Mouse (Mus musculus) embryonic stem cell, embryonic (primary cell): ENCODE data around the gene Ksr2.

Experiments
- CTCF ChIA-PET, 4 experiments: fragments of 300-600 bp in 2 of 4; fragments of 350-600 bp in 2 of 4; sonication (Branson Sonifier 250); formaldehyde crosslinking; loops; one replicate each; lab custom pipeline; 2022; ENCODE audit warnings: inconsistent platforms in 2 of 4; lab: Charles Lee
- POLR2A ChIA-PET, 4 experiments: fragments of 300-600 bp in 2 of 4; fragments of 350-600 bp in 2 of 4; sonication (Branson Sonifier 250); formaldehyde crosslinking; loops; one replicate each; lab custom pipeline; 2022; ENCODE audit warnings: antibody characterized with exemption in 4 of 4, inconsistent platforms in 1 of 4; lab: Charles Lee

The Ksr2 gene

GRCm38 (mm10) chr5:117516597-117516996, 102.8 kb downstream of the Ksr2 start:
- CTCF ChIA-PET, result interaction anchor here (0.6 to 5.5 kb wide), 94 partner anchors 8 to 1523 kb away, joined by 3 to 39 read pairs (median 4); partner anchors contain the start of gene Taok3 (in 2 of the 4)
- POLR2A ChIA-PET, result interaction anchor here in 3 of 4 experiments (0.6 to 1.6 kb wide), 8 partner anchors 17 to 970 kb away, joined by 3 to 4 read pairs (median 3); partner anchors contain the start of gene Pebp1 (in 1 of the 3)

DNA sequence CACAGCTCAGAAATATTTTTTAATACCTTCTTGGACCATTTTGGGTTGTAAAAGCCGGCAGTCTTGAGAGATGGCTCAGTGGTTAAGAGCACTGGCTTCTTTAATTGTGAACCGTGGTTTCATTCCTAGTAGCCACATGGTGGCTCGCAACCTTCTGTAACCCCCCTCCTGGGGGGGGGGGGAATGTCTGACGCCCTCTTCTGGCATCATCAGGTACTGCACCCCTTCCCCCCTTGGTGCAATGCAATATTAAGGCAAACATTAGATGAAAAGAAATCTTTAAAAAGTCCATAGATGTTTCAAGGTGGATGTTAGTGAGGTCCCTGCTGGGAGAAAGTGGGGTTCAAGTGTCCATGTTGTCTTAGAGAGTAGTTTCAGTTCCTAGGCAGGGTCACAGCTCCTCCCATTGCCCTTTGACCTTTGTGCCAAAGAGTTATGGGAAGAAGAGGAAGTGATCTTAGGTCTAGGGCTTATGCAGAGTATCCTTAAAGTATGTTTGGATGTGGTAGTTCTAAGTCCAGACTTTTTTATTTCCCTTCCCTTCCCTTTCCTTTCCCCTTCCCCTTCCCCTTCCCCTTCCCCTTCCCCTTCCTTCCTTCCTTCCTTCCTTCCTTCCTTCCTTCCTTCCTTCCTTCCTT, 106.2 kb downstream of the Ksr2 start:
- ChIA-PET CTCF (interaction anchor here (0.6 to 4.6 kb wide), 40 partner anchors 8 to 1183 kb away, joined by 3 to 33 read pairs (median 4); no protein-coding TSS in a partner anchor), POLR2A (interaction anchor here in 2 of 4 experiments (0.6 to 2.2 kb wide), 4 partner anchors 8 to 741 kb away, joined by 3 to 5 read pairs (median 4); no protein-coding TSS in a partner anchor)

GRCm38 (mm10) chr5:117521156-117521555, 107.4 kb downstream of the Ksr2 start:
- POLR2A ChIA-PET, result interaction anchor here in 1 of 4 experiments (0.5 to 0.7 kb wide), 2 partner anchors 31 to 760 kb away, joined by 3 read pairs; no protein-coding TSS in a partner anchor
- CTCF ChIA-PET, result interaction anchor here (0.5 to 2.2 kb wide), 8 partner anchors 11 to 428 kb away, joined by 3 to 11 read pairs (median 4); no protein-coding TSS in a partner anchor

GRCm38 (mm10) chr5:117521701-117522100, 107.9 kb downstream of the Ksr2 start:
- ChIA-PET CTCF (interaction anchor here (0.5 to 1.4 kb wide), 7 partner anchors 11 to 405 kb away, joined by 3 to 6 read pairs (median 3); no protein-coding TSS in a partner anchor), POLR2A (interaction anchor here in 1 of 4 experiments (0.5 to 1.0 kb wide), 2 partner anchors 10 to 759 kb away, joined by 3 to 4 read pairs; no protein-coding TSS in a partner anchor)

GRCm38 (mm10) chr5:117522471-117522870, 108.7 kb downstream of the Ksr2 start:
- ChIA-PET CTCF (interaction anchor here in 3 of 4 experiments (0.6 to 1.2 kb wide), 13 partner anchors 13 to 420 kb away, joined by 3 to 9 read pairs (median 3); no protein-coding TSS in a partner anchor), POLR2A (interaction anchor here in 2 of 4 experiments (0.6 to 1.0 kb wide), 4 partner anchors 9 to 307 kb away, joined by 3 to 7 read pairs (median 5); no protein-coding TSS in a partner anchor)

DNA sequence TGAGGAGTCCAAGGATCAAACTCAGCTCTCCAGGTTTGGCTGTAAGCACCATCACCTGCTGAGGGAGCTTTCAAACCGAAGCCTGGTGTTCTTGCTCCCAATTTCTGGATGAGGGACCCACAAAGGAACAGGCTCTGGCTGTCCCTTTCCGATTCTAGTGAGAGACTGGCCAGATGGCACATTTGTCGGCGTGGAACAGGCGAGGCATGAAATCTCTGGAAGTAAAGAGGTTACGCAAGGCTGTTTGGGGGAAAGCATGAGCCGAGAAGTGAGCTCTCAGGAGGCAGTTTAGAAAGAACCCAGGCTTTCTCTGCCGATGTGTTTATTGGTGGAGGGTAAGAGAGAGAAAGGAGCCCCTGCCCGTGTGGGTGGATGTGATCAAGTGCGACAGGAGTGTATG, 109.2 kb downstream of the Ksr2 start:
- CTCF ChIA-PET, result interaction anchor here (0.6 to 1.2 kb wide), 12 partner anchors 10 to 422 kb away, joined by 3 to 9 read pairs (median 3); no protein-coding TSS in a partner anchor

GRCm38 (mm10) chr5:117530991-117531390, 117.2 kb downstream of the Ksr2 start:
- ChIA-PET POLR2A (interaction anchor here in 1 of 4 experiments (0.6 kb wide), 1 partner anchor 163 kb away, joined by 3 read pairs; no protein-coding TSS in a partner anchor), CTCF (interaction anchor here in 3 of 4 experiments (0.5 to 2.6 kb wide), 8 partner anchors 14 to 1447 kb away, joined by 3 to 11 read pairs (median 4); no protein-coding TSS in a partner anchor)

More for the DNA sequence above, 109.2 kb downstream of the Ksr2 start:
- POLR2A ChIA-PET, result interaction anchor here in 2 of 4 experiments (0.6 to 1.0 kb wide), 4 partner anchors 9 to 307 kb away, joined by 3 to 7 read pairs (median 5); no protein-coding TSS in a partner anchor

GRCm38 (mm10) chr5:117539221-117539620, 125.4 kb downstream of the Ksr2 start:
- ChIA-PET CTCF (no interaction called here), POLR2A (no interaction called here)

GRCm38 (mm10) chr5:117541654-117542053, 127.9 kb downstream of the Ksr2 start:
- POLR2A ChIA-PET, result interaction anchor here in 2 of 4 experiments (0.6 to 1.1 kb wide), 3 partner anchors 8 to 1572 kb away, joined by 3 to 7 read pairs (median 3); no protein-coding TSS in a partner anchor
- CTCF ChIA-PET, result interaction anchor here in 2 of 4 experiments (0.5 to 1.1 kb wide), 2 partner anchors 25 to 283 kb away, joined by 3 to 4 read pairs; no protein-coding TSS in a partner anchor

- POLR2A ChIA-PET, result interaction anchor here in 1 of 4 experiments (0.7 to 0.9 kb wide), 2 partner anchors 14 to 231 kb away, joined by 3 to 5 read pairs; no protein-coding TSS in a partner anchor
- CTCF ChIA-PET, result no interaction called here
Observed at GRCm38 (mm10) chr5:117546694-117547268, 133.0 kb downstream of the Ksr2 start.

DNA sequence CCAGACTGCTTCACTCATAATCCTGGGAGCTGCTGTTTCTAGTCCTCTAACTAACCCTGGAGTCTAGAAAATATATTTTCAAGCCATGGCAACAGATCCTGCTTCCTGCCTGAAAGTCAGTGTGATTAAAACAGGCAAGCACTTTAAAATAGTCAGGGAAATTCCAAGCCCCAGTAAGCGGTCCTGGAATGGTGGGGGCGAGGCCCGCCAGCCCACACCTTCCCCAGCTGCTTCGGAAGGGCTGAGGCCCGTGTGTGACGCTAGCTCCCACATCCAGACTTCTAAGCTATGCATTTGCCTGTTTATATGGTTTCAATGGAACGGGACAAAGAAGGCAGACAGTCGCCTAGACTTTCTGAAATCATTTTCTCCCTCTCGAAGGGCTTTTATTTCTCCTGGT, 137.2 kb downstream of the Ksr2 start:
- ChIA-PET CTCF (interaction anchor here in 1 of 4 experiments (0.7 kb wide), 1 partner anchor 46 kb away, joined by 4 read pairs; no protein-coding TSS in a partner anchor), POLR2A (no interaction called here)

DNA sequence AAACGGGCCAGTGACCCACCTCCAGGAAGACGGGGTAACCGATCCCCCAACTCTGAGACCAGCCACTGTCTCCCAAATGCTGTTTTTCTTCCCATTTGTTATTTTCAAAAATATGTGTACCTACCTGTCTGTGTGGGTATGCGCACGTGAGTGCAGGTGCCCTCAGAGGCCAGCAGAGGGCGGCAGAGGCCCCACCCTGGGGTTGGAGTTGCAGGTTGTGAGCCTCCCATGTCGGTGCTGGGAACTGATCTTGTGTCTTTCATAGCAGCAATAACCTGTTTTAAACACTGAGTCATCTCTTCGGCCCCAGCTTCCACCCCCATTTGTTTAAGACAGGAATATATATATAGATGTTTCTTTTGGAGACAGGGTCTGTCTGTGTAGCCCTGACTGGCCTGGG, 138.3 kb downstream of the Ksr2 start:
- CTCF ChIA-PET, result no interaction called here
- POLR2A ChIA-PET, result interaction anchor here in 2 of 4 experiments (0.5 to 0.9 kb wide), 3 partner anchors 31 to 1062 kb away, joined by 3 read pairs; no protein-coding TSS in a partner anchor

DNA sequence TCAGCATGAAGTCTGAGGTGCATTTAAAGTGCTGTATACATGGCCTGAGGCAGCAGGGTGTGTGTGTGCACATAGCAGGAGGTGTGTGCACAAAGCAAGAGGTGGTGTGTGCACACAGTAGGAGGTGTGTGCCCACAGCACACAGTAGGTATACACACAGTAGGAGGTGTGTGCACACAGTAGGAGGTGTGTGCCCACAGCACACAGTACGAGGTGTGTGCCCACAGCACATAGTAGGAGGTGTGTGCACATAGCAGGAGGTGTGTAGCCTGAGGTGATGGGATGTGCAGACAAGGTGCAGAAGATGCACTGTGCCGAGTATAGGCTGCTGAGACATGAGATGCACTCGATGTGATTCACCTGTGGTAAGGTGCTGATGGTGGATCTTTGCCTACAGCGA, 140.7 kb downstream of the Ksr2 start:
- CTCF ChIA-PET, result no interaction called here
- POLR2A ChIA-PET, result interaction anchor here in 1 of 4 experiments (0.5 to 0.7 kb wide), 2 partner anchors 209 to 325 kb away, joined by 3 read pairs; no protein-coding TSS in a partner anchor

GRCm38 (mm10) chr5:117556570-117556969, 142.8 kb downstream of the Ksr2 start:
- POLR2A ChIA-PET, result interaction anchor here in 1 of 4 experiments (0.6 kb wide), 1 partner anchor 143 kb away, joined by 3 read pairs; no protein-coding TSS in a partner anchor
- CTCF ChIA-PET, result interaction anchor here in 2 of 4 experiments (0.6 to 0.8 kb wide), 2 partner anchors 9 to 54 kb away, joined by 3 to 4 read pairs; no protein-coding TSS in a partner anchor

DNA sequence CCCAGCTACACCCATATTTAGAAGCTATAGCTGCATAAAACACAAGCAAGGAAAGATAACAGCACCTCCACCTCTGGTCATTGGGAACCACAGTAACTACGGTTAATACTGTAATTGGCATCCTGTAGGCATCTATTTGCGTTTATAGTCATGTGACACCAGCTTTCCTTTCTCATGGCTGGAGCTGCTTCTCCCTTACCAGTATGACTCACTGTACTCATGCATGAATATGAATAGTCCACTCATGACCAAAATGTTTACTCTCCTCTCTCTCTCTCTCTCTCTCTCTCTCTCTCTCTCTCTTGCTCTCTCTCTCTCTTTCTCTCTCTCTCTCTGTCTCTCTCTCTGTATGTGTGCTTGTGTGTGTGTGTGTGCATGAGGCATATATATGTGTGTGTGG, 147.3 kb downstream of the Ksr2 start:
- CTCF ChIA-PET, result no interaction called here
- POLR2A ChIA-PET, result interaction anchor here in 1 of 4 experiments (0.6 to 0.7 kb wide), 2 partner anchors 330 to 372 kb away, joined by 3 read pairs; no protein-coding TSS in a partner anchor

- ChIA-PET CTCF (interaction anchor here in 2 of 4 experiments (0.5 to 0.7 kb wide), 3 partner anchors 10 to 387 kb away, joined by 3 to 4 read pairs (median 3); no protein-coding TSS in a partner anchor), POLR2A (no interaction called here)
Observed at GRCm38 (mm10) chr5:117566051-117566665, 152.4 kb downstream of the Ksr2 start.

- ChIA-PET CTCF (interaction anchor here in 3 of 4 experiments (0.8 to 1.3 kb wide), 3 partner anchors 52 to 364 kb away, joined by 3 to 4 read pairs (median 4); no protein-coding TSS in a partner anchor), POLR2A (no interaction called here)
Observed at GRCm38 (mm10) chr5:117569190-117569795, 155.5 kb downstream of the Ksr2 start.
